ENCODE assay signal across 9 mouse cellular contexts in the genomic region with DNA sequence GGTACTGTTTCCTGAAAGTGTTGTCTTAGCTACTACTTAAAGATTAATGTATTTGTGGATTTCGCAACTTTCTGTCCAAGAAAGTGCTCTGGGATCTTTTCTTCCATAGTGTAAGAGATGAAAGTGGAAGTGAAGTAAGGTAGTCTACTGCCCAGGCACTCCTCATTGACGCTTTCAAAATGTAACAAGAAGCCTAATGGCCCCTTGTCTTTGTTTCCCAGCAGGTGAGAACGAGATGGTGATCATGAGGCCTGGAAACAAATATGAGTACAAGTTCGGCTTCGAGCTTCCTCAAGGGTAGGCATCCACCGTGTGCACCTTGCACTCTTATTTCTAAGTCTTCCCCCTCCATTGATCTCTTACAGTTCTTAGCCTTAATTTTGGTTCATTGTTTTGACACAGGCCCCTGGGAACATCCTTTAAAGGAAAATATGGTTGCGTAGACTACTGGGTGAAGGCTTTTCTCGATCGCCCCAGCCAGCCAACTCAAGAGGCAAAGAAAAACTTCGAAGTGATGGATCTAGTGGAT. TPM values are rescaled to one million over a fixed set of nuclear protein-coding genes. Genes with fewer than 3 reads are reported as not detected.
DNase-seq lines count a peak whose midpoint lies in the region; ATAC-seq lines count a peak whose summit lies in the region.
"Had no signal": no experiment of that assay in that cellular context is flagged by ENCODE, and none has a peak within 500 bp of the region (broad histone marks: within the 10 kb centered on the region; RNA-seq: fewer than 3 reads in every experiment).

No protein-coding gene starts in this region.

- ATAC-seq in megakaryocyte, adult 5-6 weeks (ENCODE audit: poor library complexity, severe bottlenecking), result no peak
- ATAC-seq in intestine, embryonic 16.5 days, result no peak
- no peak for ATAC-seq in neural tube, embryonic 12.5 days (ENCODE audit: low FRiP score, low read depth)
- no peak for ATAC-seq in frontal cortex, adult (ENCODE audit: low TSS enrichment)
- no peak for ATAC-seq in cerebellum, adult (ENCODE audit: insufficient number of reproducible peaks, low FRiP score, low TSS enrichment)

- DNase-seq in forebrain, embryonic 10.5 days (ENCODE audit: extremely low spot score, low spot score), result no peak
- DNase-seq in thymus, adult 18-20 months, result no peak

- peak overlapping the region; percentile 88 for H3K27ac ChIP-seq in forebrain, embryonic 10.5 days
- H3K27ac ChIP-seq in intestine, embryonic 16.5 days (ENCODE audit: low read length), result peak overlapping the region; percentile 98
- H3K27ac ChIP-seq in neural tube, embryonic 12.5 days, result no peak overlapping the region

- peaks cover 40% of the 10 kb centered on the region for H3K36me3 ChIP-seq in megakaryocyte, embryonic 14.5 days (replicated peaks; ENCODE audit: low read length)
- H3K36me3 ChIP-seq in forebrain, embryonic 10.5 days (replicated peaks), result peaks cover 25% of the 10 kb centered on the region
- peaks cover 13% of the 10 kb centered on the region for H3K36me3 ChIP-seq in intestine, embryonic 16.5 days (ENCODE audit: control insufficient read depth, insufficient read depth, low read length)
- H3K36me3 ChIP-seq in neural tube, embryonic 12.5 days, result peaks cover 23% of the 10 kb centered on the region

- H3K4me1 ChIP-seq in megakaryocyte, embryonic 14.5 days, result peaks cover 56% of the 10 kb centered on the region
- H3K4me1 ChIP-seq in forebrain, embryonic 10.5 days, result peaks cover 60% of the 10 kb centered on the region
- peaks cover 44% of the 10 kb centered on the region for H3K4me1 ChIP-seq in intestine, embryonic 16.5 days (ENCODE audit: control insufficient read depth, insufficient read depth, low read length)
- H3K4me1 ChIP-seq in neural tube, embryonic 12.5 days, result peaks cover 41% of the 10 kb centered on the region

- peak overlapping the region; percentile 96 for H3K4me3 ChIP-seq in megakaryocyte, embryonic 14.5 days (replicated peaks)
- peak overlapping the region; percentile 69 for H3K4me3 ChIP-seq in forebrain, embryonic 10.5 days
- H3K4me3 ChIP-seq in intestine, embryonic 16.5 days (ENCODE audit: low read length), result peak overlapping the region; percentile 89
- H3K4me3 ChIP-seq in neural tube, embryonic 12.5 days, result peak overlapping the region; percentile 61

- peak overlapping the region; percentile 94 for H3K9ac ChIP-seq in intestine, embryonic 16.5 days (ENCODE audit: low read depth, low read length)
- peak overlapping the region; percentile 74 for H3K9ac ChIP-seq in neural tube, embryonic 12.5 days

- 60% methylated on average over 10 of the region's 10 CpGs for WGBS in forebrain, embryonic 10.5 days
- 13% methylated on average over 10 of the region's 10 CpGs for WGBS in intestine, embryonic 16.5 days
- 44% methylated on average over 10 of the region's 10 CpGs for WGBS in neural tube, embryonic 12.5 days

- H3K9me3 ChIP-seq in megakaryocyte, embryonic 14.5 days, result no peaks in the 10 kb centered on the region
- no peaks in the 10 kb centered on the region for H3K9me3 ChIP-seq in forebrain, embryonic 10.5 days
- no peaks in the 10 kb centered on the region for H3K9me3 ChIP-seq in intestine, embryonic 16.5 days (ENCODE audit: control insufficient read depth, low read length)
- no peaks in the 10 kb centered on the region for H3K9me3 ChIP-seq in neural tube, embryonic 12.5 days

- H3K4me2 ChIP-seq in intestine, embryonic 16.5 days (ENCODE audit: low read depth, low read length), result peak overlapping the region; percentile 80
- H3K4me2 ChIP-seq in neural tube, embryonic 12.5 days (replicated peaks), result peak overlapping the region; percentile 85

- H3K27me3 ChIP-seq in megakaryocyte, embryonic 14.5 days (replicated peaks), result no peaks in the 10 kb centered on the region
- no peaks in the 10 kb centered on the region for H3K27me3 ChIP-seq in forebrain, embryonic 10.5 days (ENCODE audit: poor library complexity, severe bottlenecking)
- no peaks in the 10 kb centered on the region for H3K27me3 ChIP-seq in intestine, embryonic 16.5 days (replicated peaks; ENCODE audit: control insufficient read depth, insufficient read depth, low read length)
- no peaks in the 10 kb centered on the region for H3K27me3 ChIP-seq in neural tube, embryonic 12.5 days (replicated peaks)

RNA-seq across cellular contexts. Expression of a gene that starts 1.0 kb away (rescaled TPM):
- polyA plus RNA-seq in megakaryocyte, embryonic 14.5 days (2012; ENCODE audit: insufficient read depth, low replicate concordance), result 4.1 and 22.7 TPM in 2 replicates
- total RNA-seq in megakaryocyte, adult 5-6 weeks (2015), result 411 and 437 TPM in 2 replicates
- total RNA-seq in megakaryocyte, adult 5-6 weeks (2017), result 356 and 357 TPM in 2 replicates
- 26.8 and 27.9 TPM in 2 replicates for polyA plus RNA-seq in forebrain, embryonic 10.5 days (2016; fragmentation: Nextera tagmentation; extraction: Ambion mirVana)
- 146 and 152 TPM in 2 replicates for polyA plus RNA-seq in intestine, embryonic 16.5 days (2015; fragmentation: Nextera tagmentation; extraction: Ambion mirVana)
- 51.4 and 57.5 TPM in 2 replicates for polyA plus RNA-seq in neural tube, embryonic 12.5 days (2016; fragmentation: Nextera tagmentation; extraction: Ambion mirVana)

RNA-seq across cellular contexts. Expression of a gene that starts 18.1 kb away (rescaled TPM):
- 0.51 TPM in 1 of 2 replicates, not detected in the other for polyA plus RNA-seq in megakaryocyte, embryonic 14.5 days (2012; ENCODE audit: insufficient read depth, low replicate concordance)
- not detected in 2 replicates for total RNA-seq in megakaryocyte, adult 5-6 weeks (2015)
- 0.40 TPM in 1 of 2 replicates, not detected in the other for total RNA-seq in megakaryocyte, adult 5-6 weeks (2017)
- polyA plus RNA-seq in forebrain, embryonic 10.5 days (2016; fragmentation: Nextera tagmentation; extraction: Ambion mirVana), result 0.66 and 1.6 TPM in 2 replicates
- 0.45 and 0.97 TPM in 2 replicates for polyA plus RNA-seq in intestine, embryonic 16.5 days (2015; fragmentation: Nextera tagmentation; extraction: Ambion mirVana)
- 1.6 and 3.0 TPM in 2 replicates for polyA plus RNA-seq in neural tube, embryonic 12.5 days (2016; fragmentation: Nextera tagmentation; extraction: Ambion mirVana)
- total RNA-seq: common myeloid progenitor, adult 5-6 weeks had no signal

RNA-seq across cellular contexts. Expression of a gene that starts 33.8 kb away (rescaled TPM):
- 21.2 and 30.0 TPM in 2 replicates for polyA plus RNA-seq in megakaryocyte, embryonic 14.5 days (2012; ENCODE audit: insufficient read depth, low replicate concordance)
- not detected in 2 replicates for total RNA-seq in megakaryocyte, adult 5-6 weeks (2015)
- not detected in 2 replicates for total RNA-seq in megakaryocyte, adult 5-6 weeks (2017)
- 1.6 and 1.8 TPM in 2 replicates for polyA plus RNA-seq in forebrain, embryonic 10.5 days (2016; fragmentation: Nextera tagmentation; extraction: Ambion mirVana)
- 0.15 and 0.37 TPM in 2 replicates for polyA plus RNA-seq in intestine, embryonic 16.5 days (2015; fragmentation: Nextera tagmentation; extraction: Ambion mirVana)
- 1.9 and 2.7 TPM in 2 replicates for polyA plus RNA-seq in neural tube, embryonic 12.5 days (2016; fragmentation: Nextera tagmentation; extraction: Ambion mirVana)
- total RNA-seq: common myeloid progenitor, adult 5-6 weeks had no signal

RNA-seq across cellular contexts. Expression of a gene that starts 35.2 kb away (rescaled TPM):
- 4.6 and 15.4 TPM in 2 replicates for polyA plus RNA-seq in megakaryocyte, embryonic 14.5 days (2012; ENCODE audit: insufficient read depth, low replicate concordance)
- 22.8 and 26.3 TPM in 2 replicates for total RNA-seq in megakaryocyte, adult 5-6 weeks (2015)
- total RNA-seq in megakaryocyte, adult 5-6 weeks (2017), result 45.6 and 46.4 TPM in 2 replicates
- 23.8 and 27.3 TPM in 2 replicates for polyA plus RNA-seq in forebrain, embryonic 10.5 days (2016; fragmentation: Nextera tagmentation; extraction: Ambion mirVana)
- polyA plus RNA-seq in intestine, embryonic 16.5 days (2015; fragmentation: Nextera tagmentation; extraction: Ambion mirVana), result 23.1 and 24.4 TPM in 2 replicates
- polyA plus RNA-seq in neural tube, embryonic 12.5 days (2016; fragmentation: Nextera tagmentation; extraction: Ambion mirVana), result 40.3 and 40.9 TPM in 2 replicates

RNA-seq across cellular contexts. Expression of a gene that starts 37.7 kb away (rescaled TPM):
- polyA plus RNA-seq in megakaryocyte, embryonic 14.5 days (2012; ENCODE audit: insufficient read depth, low replicate concordance), result not detected in 2 replicates
- not detected in 2 replicates for total RNA-seq in megakaryocyte, adult 5-6 weeks (2015)
- not detected in 2 replicates for total RNA-seq in megakaryocyte, adult 5-6 weeks (2017)
- 1.2 TPM in 2 replicates for polyA plus RNA-seq in forebrain, embryonic 10.5 days (2016; fragmentation: Nextera tagmentation; extraction: Ambion mirVana)
- 2.0 and 2.1 TPM in 2 replicates for polyA plus RNA-seq in intestine, embryonic 16.5 days (2015; fragmentation: Nextera tagmentation; extraction: Ambion mirVana)
- 5.3 and 5.6 TPM in 2 replicates for polyA plus RNA-seq in neural tube, embryonic 12.5 days (2016; fragmentation: Nextera tagmentation; extraction: Ambion mirVana)
- total RNA-seq: common myeloid progenitor, adult 5-6 weeks had no signal
